9 mouse cellular contexts compared by ENCODE assay signal in genomic region chr15:94325509-94326181, GRCm38 (mm10).
DNase-seq lines count a peak whose midpoint lies in the region; ATAC-seq and TF ChIP-seq lines count a peak whose summit lies in the region.
"Had no signal": no experiment of that assay in that cellular context is flagged by ENCODE, and none has a peak within 500 bp of the region (broad histone marks: within the 10 kb centered on the region; RNA-seq: fewer than 3 reads in every experiment).

No protein-coding gene starts in this region.

- H3K4me3 ChIP-seq in heart, embryonic 12.5 days, result no peak overlapping the region
- no peak overlapping the region for H3K4me3 ChIP-seq in stomach, postnatal 0 days (ENCODE audit: low read depth, low read length)
- H3K4me3 ChIP-seq: left cerebral cortex, adult 2 months had no signal

- H3K36me3 ChIP-seq in heart, embryonic 12.5 days, result no peaks in the 10 kb centered on the region
- H3K36me3 ChIP-seq in stomach, postnatal 0 days (ENCODE audit: control insufficient read depth, insufficient read depth, low read length), result no peaks in the 10 kb centered on the region

- no peaks in the 10 kb centered on the region for H3K27me3 ChIP-seq in heart, embryonic 12.5 days (replicated peaks)
- no peaks in the 10 kb centered on the region for H3K27me3 ChIP-seq in stomach, postnatal 0 days (ENCODE audit: control insufficient read depth, insufficient read depth, low read length)

- H3K9ac ChIP-seq in heart, embryonic 12.5 days, result no peak overlapping the region
- no peak overlapping the region for H3K9ac ChIP-seq in stomach, postnatal 0 days (ENCODE audit: low read length)

- DNase-seq in cerebellum, adult 18-20 months, result peak; percentile 7 to 23
- peak; percentile 35 to 45 for DNase-seq in right cerebral cortex, postnatal 10 days (ENCODE audit: low spot score in 2 of 2)
- DNase-seq in right cerebral cortex, adult 2 months (ENCODE audit: low spot score in 2 of 2), result no peak
- peak; percentile 85 to 90 for DNase-seq in kidney, postnatal 4 days
- peak; percentile 22 for DNase-seq in stomach, postnatal 0 days (ENCODE audit: low spot score)
- DNase-seq in layer of hippocampus, postnatal 14 days (ENCODE audit: low spot score in 2 of 2), result no peak

- no peak for ATAC-seq in cerebellum, adult (ENCODE audit: insufficient number of reproducible peaks, low FRiP score, low TSS enrichment)
- peak; percentile 80 for ATAC-seq in heart, embryonic 12.5 days (ENCODE audit: insufficient number of reproducible peaks, low FRiP score)
- no peak for ATAC-seq in stomach, postnatal 0 days (ENCODE audit: low FRiP score, low TSS enrichment)

- H3K27ac ChIP-seq in heart, embryonic 12.5 days (ENCODE audit: poor library complexity, severe bottlenecking), result peak overlapping the region; percentile 44
- no peak overlapping the region for H3K27ac ChIP-seq in stomach, postnatal 0 days (replicated peaks)
- H3K27ac ChIP-seq: left cerebral cortex, adult 2 months had no signal

- no peaks in the 10 kb centered on the region for H3K9me3 ChIP-seq in heart, embryonic 12.5 days (replicated peaks)
- H3K9me3 ChIP-seq in stomach, postnatal 0 days (ENCODE audit: control insufficient read depth, low read length), result no peaks in the 10 kb centered on the region

- no peak for TF ChIP-seq EP300 in stomach, postnatal 0 days (optimal IDR thresholded peaks at IDR 0.05)

- peaks cover 18% of the 10 kb centered on the region for H3K4me1 ChIP-seq in heart, embryonic 12.5 days (replicated peaks)
- no peaks in the 10 kb centered on the region for H3K4me1 ChIP-seq in stomach, postnatal 0 days (replicated peaks; ENCODE audit: control insufficient read depth, insufficient read depth)

- 38% methylated on average over 13 of the region's 13 CpGs for WGBS in heart, embryonic 12.5 days
- 53% methylated on average over 13 of the region's 13 CpGs for WGBS in stomach, postnatal 0 days

- no peak for TF ChIP-seq CTCF in stomach, postnatal 0 days (IDR thresholded peaks at IDR 0.05; ENCODE audit: low read depth)

- 0 out of 2 replicates have a peak overlapping the region, but pooled peaks have one; percentile 1 for H3K4me2 ChIP-seq in heart, embryonic 12.5 days
- H3K4me2 ChIP-seq in stomach, postnatal 0 days (replicated peaks; ENCODE audit: low read depth), result no peak overlapping the region

Comparison
In these comparisons a context has a peak if more than half of its experiments do, and no peak if none do; other contexts are left out.
1. DNase-seq: peak in cerebellum, adult 18-20 months (2 of 2), right cerebral cortex, postnatal 10 days (2 of 2), kidney, postnatal 4 days (2 of 2) and stomach, postnatal 0 days (single experiment); none in right cerebral cortex, adult 2 months (0 of 2) and layer of hippocampus, postnatal 14 days (0 of 2).